Mouse (Mus musculus) intestine, postnatal 0 days (tissue): ENCODE results near the gene Zfp663. TPM values are rescaled to one million over a fixed set of nuclear protein-coding genes. Genes with fewer than 3 reads are reported as not detected.
A peak's percentile ranks its signal among the peaks of the same experiment; 100 is the strongest.

ENCODE experiments used
- ATAC-seq: fragments of 200-750 bp; cut with Nextera tagmentation; 2 replicates; pipeline ENCODE4 v1.8.0; 2017; ENCODE audit warnings: mild to moderate bottlenecking, moderate TSS enrichment, moderate library complexity
- H3K27ac ChIP-seq: fragments of 300-500 bp; sonication (generic); 2 replicates; pipeline ENCODE4 v1.5.1; 2014; ENCODE audit warnings: mild to moderate bottlenecking, low read depth, low read length, moderate library complexity
- H3K27me3 ChIP-seq: fragments of 300-500 bp; sonication (generic); replicated peaks from 2 replicates; pipeline ENCODE4 v1.6.1; 2014; ENCODE audit warnings: low read length, mixed read lengths; ENCODE audit not compliant: control insufficient read depth, insufficient read depth
- H3K36me3 ChIP-seq: fragments of 300-500 bp; sonication (generic); 2 replicates; pipeline ENCODE4 v1.6.1; 2014; ENCODE audit warnings: mild to moderate bottlenecking, moderate library complexity; ENCODE audit not compliant: control insufficient read depth, insufficient read depth
- H3K4me1 ChIP-seq: fragments of 300-500 bp; sonication (generic); replicated peaks from 2 replicates; pipeline ENCODE4 v1.6.1; 2014; ENCODE audit warnings: antibody characterized with exemption, low read length, mixed read lengths; ENCODE audit not compliant: control insufficient read depth, insufficient read depth
- H3K4me2 ChIP-seq: fragments of 300-500 bp; sonication (generic); replicated peaks from 2 replicates; pipeline ENCODE4 v1.6.1; 2014; ENCODE audit warnings: low read depth, mild to moderate bottlenecking, moderate library complexity
- H3K4me3 ChIP-seq: fragments of 300-500 bp; sonication (generic); 2 replicates; pipeline ENCODE4 v1.5.1; 2014; ENCODE audit warnings: low read depth, low read length
- H3K9ac ChIP-seq: fragments of 300-500 bp; sonication (generic); 2 replicates; pipeline ENCODE4 v1.6.1; 2014; ENCODE audit warnings: mild to moderate bottlenecking, low read depth, low read length
- H3K9me3 ChIP-seq: fragments of 300-500 bp; sonication (generic); 2 replicates; pipeline ENCODE4 v1.6.1; 2016; ENCODE audit warnings: mixed run types; ENCODE audit not compliant: control insufficient read depth
- CTCF ChIP-seq: sonication (generic); IDR thresholded peaks from 2 replicates; pipeline ENCODE4 v1.5.1; 2016; ENCODE audit warnings: low read depth, mild to moderate bottlenecking, control low read depth, antibody characterized with exemption, moderate library complexity
- WGBS: fragments of 180-500 bp; shearing (Covaris S2); extraction: QIAGEN DNeasy Blood & Tissue Kit; methylation state at CpG from one replicate; pipeline ENCODE4 v1.1.7; 2014; 5-methylcytosine and 5-hydroxymethylcytosine counted together
- polyA plus RNA-seq: library from polyadenylated mRNA; unstranded; fragments of >200 nt; fragmentation: Nextera tagmentation; extraction: Ambion mirVana; gene quantifications from 2 replicates; pipeline ENCODE4 v1.2.1, GENCODE M21; 2015

Gene Zfp663
- polyA plus RNA-seq: 0.23 and 0.44 TPM in 2 replicates

DNA sequence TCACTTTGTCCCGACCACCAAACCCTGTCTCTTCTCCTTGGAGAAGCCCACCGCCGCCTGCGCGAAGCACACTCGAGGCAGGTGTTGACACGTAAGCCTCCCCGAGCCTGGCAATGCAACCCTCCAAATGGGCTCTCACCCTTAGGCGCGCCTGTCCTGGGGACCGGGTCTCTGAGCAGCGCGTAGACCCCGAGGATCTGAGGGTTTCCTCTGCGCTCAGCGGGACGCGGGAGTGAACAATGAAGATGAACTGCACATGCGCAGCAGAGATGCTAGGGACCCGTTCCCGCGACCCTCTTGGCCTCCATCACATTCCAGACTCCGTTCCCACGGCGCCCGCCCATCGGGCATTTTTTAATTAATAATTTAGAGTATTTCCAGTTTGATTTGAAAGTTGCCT is at the start of gene Zfp663:
TSS of gene Zfp663 (minus strand) at position 234 of the 400 bp plus-strand sequence.
- no peak within 1 kb of the TSS for H3K27ac ChIP-seq

DNA sequence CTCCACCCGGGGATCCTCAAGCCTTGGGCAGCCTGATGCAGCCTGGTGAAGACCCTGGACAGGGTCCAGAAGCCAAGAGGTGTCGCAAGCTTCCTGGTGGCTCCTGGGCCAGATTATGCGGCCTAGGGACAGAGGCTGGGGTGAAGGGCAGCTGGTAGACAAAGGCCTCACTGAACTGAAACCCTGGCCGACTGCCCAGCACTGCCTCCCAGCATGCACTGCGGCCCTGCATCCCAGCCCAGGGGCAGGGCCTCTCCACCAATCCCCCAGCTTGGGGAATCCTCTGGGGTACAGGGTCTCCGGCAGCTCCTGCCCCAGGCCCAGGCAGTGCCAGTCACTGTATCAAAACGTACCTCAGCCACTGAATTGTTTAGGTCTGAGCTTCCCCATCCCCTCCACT is 48.8 kb upstream of the Zfp663 start:
- Histone ChIP-seq H3K4me2 (no peak overlapping the region), H3K4me3 (no peak overlapping the region), H3K9ac (no peak overlapping the region), H3K27ac (no peak overlapping the region), H3K9me3 (no peaks in the 10 kb centered on the region), H3K27me3 (no peaks in the 10 kb centered on the region), H3K4me1 (no peaks in the 10 kb centered on the region), H3K36me3 (no peaks in the 10 kb centered on the region)
- TF ChIP-seq CTCF: no peak
- 71% methylated on average over 7 of the region's 7 CpGs for WGBS
- ATAC-seq: no peak

More for the DNA sequence above, at the start of gene Zfp663:
- TF ChIP-seq CTCF: no peak
- ATAC-seq: no peak
- 0 out of 2 replicates have a peak, but pooled peaks cover 3% of the 10 kb centered on the region for H3K4me1 ChIP-seq
- no peak within 1 kb of the TSS for H3K9ac ChIP-seq
- peak within 1 kb of the TSS; percentile 22 for H3K4me3 ChIP-seq
- WGBS: 3% methylated on average over 27 of the region's 27 CpGs
- peaks cover 19% of the 10 kb centered on the region for H3K27me3 ChIP-seq
- peak within 1 kb of the TSS; percentile 45 for H3K4me2 ChIP-seq
- no peaks in the 10 kb centered on the region for H3K36me3 ChIP-seq
- no peaks in the 10 kb centered on the region for H3K9me3 ChIP-seq

DNA sequence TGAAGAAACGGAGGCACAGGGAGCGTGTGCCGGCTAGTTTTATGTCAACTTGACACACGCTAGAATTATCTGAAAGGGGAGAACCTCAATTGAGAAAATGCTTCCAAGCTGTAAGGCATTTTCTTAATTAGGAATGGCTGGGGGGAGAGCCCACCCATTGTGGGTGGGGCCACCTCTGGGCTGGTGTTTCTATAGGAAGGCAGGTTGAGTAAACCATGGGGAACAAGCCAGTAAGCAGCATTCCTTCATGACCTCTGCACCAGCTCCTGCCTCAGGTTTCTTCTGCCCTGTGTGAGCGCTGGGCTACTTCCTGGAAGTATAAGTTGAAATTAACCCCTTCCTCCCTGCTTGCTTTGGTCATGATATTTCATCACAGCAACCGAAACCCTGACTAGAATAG is 47.3 kb upstream of the Zfp663 start:
- WGBS: 58% methylated on average over 6 of the region's 6 CpGs
- Histone ChIP-seq H3K9ac (no peak overlapping the region), H3K4me3 (no peak overlapping the region), H3K4me2 (no peak overlapping the region), H3K9me3 (no peaks in the 10 kb centered on the region), H3K36me3 (no peaks in the 10 kb centered on the region), H3K27ac (no peak overlapping the region), H3K4me1 (no peaks in the 10 kb centered on the region), H3K27me3 (no peaks in the 10 kb centered on the region)
- no peak for TF ChIP-seq CTCF
- ATAC-seq: no peak

DNA sequence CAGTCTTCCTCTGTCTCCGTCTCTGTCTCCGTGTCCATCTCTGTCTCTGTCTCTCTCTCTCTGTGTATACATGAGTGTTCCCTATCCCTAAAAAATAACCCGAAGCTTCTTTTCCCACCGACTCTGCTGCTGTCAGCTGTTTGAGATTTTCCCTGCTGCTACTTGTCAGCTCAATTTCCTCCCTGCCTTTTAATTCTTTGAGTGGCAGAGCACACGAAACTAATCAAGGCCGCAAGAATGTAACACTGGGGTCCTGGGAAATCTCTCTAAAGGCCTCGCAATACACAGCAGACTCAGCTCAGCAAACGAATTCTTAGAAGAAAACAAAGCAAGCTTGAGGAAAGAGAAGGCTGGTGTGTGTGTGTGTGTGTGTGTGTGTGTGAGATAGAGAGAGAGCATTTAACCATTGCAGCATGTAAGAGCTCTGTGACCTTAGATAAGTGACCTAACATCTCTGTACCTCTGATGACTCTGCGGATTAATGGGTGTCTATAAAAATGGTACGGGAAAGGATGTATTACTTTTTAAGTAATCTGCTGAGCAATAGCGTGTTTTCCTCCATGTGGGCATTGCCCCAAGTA is 46.7 kb upstream of the Zfp663 start:
- H3K4me1 ChIP-seq: no peaks in the 10 kb centered on the region
- no peak overlapping the region for H3K9ac ChIP-seq
- 52% methylated on average over 11 of the region's 11 CpGs for WGBS
- H3K36me3 ChIP-seq: no peaks in the 10 kb centered on the region
- TF ChIP-seq CTCF: no peak
- H3K9me3 ChIP-seq: no peaks in the 10 kb centered on the region
- H3K4me2 ChIP-seq: no peak overlapping the region
- H3K4me3 ChIP-seq: no peak overlapping the region
- no peaks in the 10 kb centered on the region for H3K27me3 ChIP-seq
- no peak overlapping the region for H3K27ac ChIP-seq
- ATAC-seq: no peak

DNA sequence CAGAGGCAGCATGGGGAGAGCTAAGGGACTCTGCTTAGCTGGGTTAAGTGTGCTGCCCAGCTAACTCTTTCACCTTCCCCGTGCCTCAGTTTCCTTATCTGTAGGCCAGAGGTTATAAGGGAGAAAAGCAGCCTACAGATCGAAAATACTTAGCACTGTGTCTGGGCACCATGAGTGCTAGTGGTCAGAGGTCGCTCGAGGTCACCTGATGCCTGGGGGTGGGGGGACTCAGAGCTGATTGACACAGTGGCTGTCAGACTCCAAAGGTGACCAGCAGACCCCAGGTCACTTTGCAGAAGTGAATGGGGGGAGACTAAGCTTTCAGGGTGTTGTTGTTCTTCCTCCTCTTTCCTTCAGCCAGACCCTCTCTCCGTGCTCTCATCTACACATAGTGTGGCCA is 45.8 kb upstream of the Zfp663 start:
- no peak overlapping the region for H3K4me2 ChIP-seq
- no peak for ATAC-seq
- no peaks in the 10 kb centered on the region for H3K9me3 ChIP-seq
- no peak overlapping the region for H3K27ac ChIP-seq
- H3K9ac ChIP-seq: no peak overlapping the region
- H3K36me3 ChIP-seq: no peaks in the 10 kb centered on the region
- no peak overlapping the region for H3K4me3 ChIP-seq
- no peaks in the 10 kb centered on the region for H3K27me3 ChIP-seq
- H3K4me1 ChIP-seq: no peaks in the 10 kb centered on the region
- WGBS: 69% methylated on average over 5 of the region's 5 CpGs
- TF ChIP-seq CTCF: no peak

DNA sequence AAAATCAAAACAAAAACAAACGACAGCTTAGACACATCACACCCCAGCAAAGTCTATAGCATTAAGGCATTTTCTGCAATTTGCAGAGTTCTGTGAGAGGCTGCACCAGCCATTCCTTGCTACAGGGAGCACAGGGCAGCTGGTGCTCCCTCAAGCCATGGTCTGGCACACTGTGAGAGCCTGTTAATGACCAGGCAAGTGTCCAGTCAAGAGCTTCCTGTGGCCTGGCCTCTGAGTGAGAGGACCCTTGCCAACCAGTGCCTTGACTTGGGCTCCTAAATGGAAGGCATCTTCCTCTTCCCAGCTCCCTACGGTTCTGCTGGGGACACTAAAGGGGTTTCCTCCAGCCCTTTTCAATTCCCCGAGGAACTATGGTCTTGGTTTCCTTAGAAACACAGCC is 45.4 kb upstream of the Zfp663 start:
- Histone ChIP-seq H3K27me3 (no peaks in the 10 kb centered on the region), H3K4me3 (no peak overlapping the region), H3K9me3 (no peaks in the 10 kb centered on the region), H3K27ac (no peak overlapping the region), H3K4me1 (no peaks in the 10 kb centered on the region), H3K9ac (no peak overlapping the region), H3K36me3 (no peaks in the 10 kb centered on the region), H3K4me2 (no peak overlapping the region)
- 39% methylated on average over 3 of the region's 3 CpGs for WGBS
- TF ChIP-seq CTCF: no peak
- ATAC-seq: no peak
